In genomic region chr16:97297140-97297539, GRCm38 (mm10) we compare ENCODE assay signal across 20 mouse cellular contexts. TPM values are rescaled to one million over a fixed set of nuclear protein-coding genes. Genes with fewer than 3 reads are reported as not detected.
"Had no signal": no experiment of that assay in that cellular context is flagged by ENCODE, and none has a peak within 500 bp of the region (broad histone marks: within the 10 kb centered on the region; RNA-seq: fewer than 3 reads in every experiment).

No protein-coding gene starts in this region.

- H3K27ac ChIP-seq: lung, embryonic 15.5 days; macrophage; midbrain, embryonic 13.5 days; midbrain, embryonic 15.5 days; neural tube, embryonic 12.5 days; stomach, embryonic 15.5 days; stomach, postnatal 0 days had no signal

- H3K9ac ChIP-seq: liver, postnatal 0 days; lung, embryonic 15.5 days; midbrain, embryonic 13.5 days; midbrain, embryonic 15.5 days; neural tube, embryonic 12.5 days; stomach, embryonic 15.5 days had no signal

- H3K27me3 ChIP-seq: lung, embryonic 15.5 days; midbrain, embryonic 13.5 days; midbrain, embryonic 15.5 days; neural tube, embryonic 12.5 days; stomach, embryonic 15.5 days had no signal

- DNase-seq: liver, postnatal 0 days; lung, adult 2 months; lung, postnatal 14 days; lung, postnatal 36 days; thymus, adult 18-20 months; thymus, postnatal 14 days; thymus, postnatal 36 days had no signal

- ATAC-seq: liver, postnatal 0 days; lung, postnatal 0 days; midbrain, embryonic 13.5 days; midbrain, embryonic 15.5 days had no signal

- H3K4me1 ChIP-seq: stomach, embryonic 15.5 days had no signal

- H3K9me3 ChIP-seq: lung, embryonic 15.5 days; megakaryocyte, embryonic 14.5 days; midbrain, embryonic 13.5 days; midbrain, embryonic 15.5 days; neural tube, embryonic 12.5 days; stomach, embryonic 15.5 days had no signal

- H3K4me2 ChIP-seq: lung, embryonic 15.5 days; midbrain, embryonic 11.5 days; midbrain, embryonic 13.5 days; midbrain, embryonic 15.5 days; neural tube, embryonic 12.5 days; stomach, embryonic 15.5 days had no signal

- H3K36me3 ChIP-seq: lung, embryonic 15.5 days; midbrain, embryonic 13.5 days; midbrain, embryonic 15.5 days; neural tube, embryonic 12.5 days; stomach, embryonic 15.5 days had no signal

- H3K4me3 ChIP-seq: lung, embryonic 15.5 days; megakaryocyte, embryonic 14.5 days; midbrain, embryonic 13.5 days; midbrain, embryonic 15.5 days; neural tube, embryonic 12.5 days; stomach, embryonic 15.5 days had no signal

RNA-seq across cellular contexts. Expression of gene Bace2, which starts 59.4 kb away (rescaled TPM):
- total RNA-seq: megakaryocyte progenitor cell, adult 5-6 weeks; monocyte, adult 5-6 weeks; neutrophil, adult 5-6 weeks had no signal
- polyA plus RNA-seq: macrophage had no signal
